Mouse (Mus musculus) hindbrain, embryonic 13.5 days (tissue): Measurements from ENCODE around the gene Fbxl12. TPM values are rescaled to one million over a fixed set of nuclear protein-coding genes. Genes with fewer than 3 reads are reported as not detected.
"Not testable (repeated sequence)": the region's sequence is repeated elsewhere in the genome, so short reads cannot be mapped to it uniquely, and the experiment has no call there.

Experiments
- ATAC-seq: fragments of 200-750 bp; cut with Nextera tagmentation; 2 replicates; pipeline ENCODE4 v1.8.0; 2017; ENCODE audit warnings: moderate TSS enrichment; ENCODE audit not compliant: low FRiP score
- H3K27ac ChIP-seq: fragments of 300-500 bp; sonication (generic); 2 replicates; pipeline ENCODE4 v1.5.1; 2015; ENCODE audit warnings: inconsistent platforms, mild to moderate bottlenecking, moderate library complexity
- H3K27me3 ChIP-seq: fragments of 300-500 bp; sonication (generic); 2 replicates; pipeline ENCODE4 v1.6.1; 2015; ENCODE audit warnings: mild to moderate bottlenecking, inconsistent platforms
- H3K36me3 ChIP-seq: fragments of 300-500 bp; sonication (generic); 2 replicates; pipeline ENCODE4 v1.6.1; 2015; ENCODE audit warnings: mild to moderate bottlenecking, inconsistent platforms
- H3K4me1 ChIP-seq: fragments of 300-500 bp; sonication (generic); replicated peaks from 2 replicates; pipeline ENCODE4 v1.6.1; 2015; ENCODE audit warnings: inconsistent platforms
- H3K4me2 ChIP-seq: fragments of 300-500 bp; sonication (generic); 2 replicates; pipeline ENCODE4 v1.6.1; 2015; ENCODE audit warnings: inconsistent platforms, mild to moderate bottlenecking, moderate library complexity
- H3K4me3 ChIP-seq: fragments of 300-500 bp; sonication (generic); 2 replicates; pipeline ENCODE4 v1.5.1; 2015; ENCODE audit warnings: mild to moderate bottlenecking, inconsistent platforms
- H3K9ac ChIP-seq: fragments of 300-500 bp; sonication (generic); 2 replicates; pipeline ENCODE4 v1.6.1; 2015; ENCODE audit warnings: mild to moderate bottlenecking, inconsistent platforms
- H3K9me3 ChIP-seq: fragments of 300-500 bp; sonication (generic); 2 replicates; pipeline ENCODE4 v1.6.1; 2016; ENCODE audit warnings: inconsistent platforms
- WGBS: fragments of 180-500 bp; shearing (Covaris S2); methylation state at CpG from one replicate; pipeline ENCODE4 v1.1.7; 2015; 5-methylcytosine and 5-hydroxymethylcytosine counted together
- polyA plus RNA-seq: library from polyadenylated mRNA; unstranded; fragments of >200 nt; fragmentation: Nextera tagmentation; extraction: Ambion mirVana; gene quantifications from 2 replicates; pipeline ENCODE4 v1.2.1, GENCODE M21; 2015

Fbxl12 gene
- polyA plus RNA-seq, 1 experiment from 2014 or later = 18.2 TPM

- Histone ChIP-seq H3K9me3 (no peaks in the 10 kb centered on the region), H3K9ac (peak overlapping the region; percentile 94), H3K27ac (peak overlapping the region; percentile 95), H3K36me3 (peaks cover 36% of the 10 kb centered on the region), H3K4me2 (peak overlapping the region; percentile 97), H3K4me1 (peaks cover 38% of the 10 kb centered on the region), H3K27me3 (no peaks in the 10 kb centered on the region), H3K4me3 (peak overlapping the region; percentile 94)
- WGBS = 6% methylated on average over 17 of the region's 17 CpGs
- no peak for ATAC-seq
Measured at GRCm38 (mm10) chr9:20645121-20645520, 554 bp upstream of the Fbxl12 start.

- peak overlapping the region; percentile 94 for H3K4me3 ChIP-seq
- no peak for ATAC-seq
- H3K27me3 ChIP-seq = no peaks in the 10 kb centered on the region
- WGBS = 12% methylated on average over 13 of the region's 13 CpGs
- peaks cover 32% of the 10 kb centered on the region for H3K36me3 ChIP-seq
- peak overlapping the region; percentile 95 for H3K27ac ChIP-seq
- peak overlapping the region; percentile 97 for H3K4me2 ChIP-seq
- H3K9ac ChIP-seq = peak overlapping the region; percentile 94
- no peaks in the 10 kb centered on the region for H3K9me3 ChIP-seq
- peaks cover 49% of the 10 kb centered on the region for H3K4me1 ChIP-seq
Measured at GRCm38 (mm10) chr9:20643781-20644180, 786 bp downstream of the Fbxl12 start.

- no peaks in the 10 kb centered on the region for H3K9me3 ChIP-seq
- peak overlapping the region; percentile 94 for H3K9ac ChIP-seq
- peak overlapping the region; percentile 94 for H3K4me3 ChIP-seq
- peak overlapping the region; percentile 97 for H3K4me2 ChIP-seq
- no peaks in the 10 kb centered on the region for H3K27me3 ChIP-seq
- peak overlapping the region; percentile 95 for H3K27ac ChIP-seq
- peak; percentile 83 for ATAC-seq
- peaks cover 32% of the 10 kb centered on the region for H3K36me3 ChIP-seq
- WGBS = under 1% methylated on average over 30 of the region's 30 CpGs
- peaks cover 49% of the 10 kb centered on the region for H3K4me1 ChIP-seq
Measured at GRCm38 (mm10) chr9:20642896-20643466, 1.6 kb downstream of the Fbxl12 start.

DNA sequence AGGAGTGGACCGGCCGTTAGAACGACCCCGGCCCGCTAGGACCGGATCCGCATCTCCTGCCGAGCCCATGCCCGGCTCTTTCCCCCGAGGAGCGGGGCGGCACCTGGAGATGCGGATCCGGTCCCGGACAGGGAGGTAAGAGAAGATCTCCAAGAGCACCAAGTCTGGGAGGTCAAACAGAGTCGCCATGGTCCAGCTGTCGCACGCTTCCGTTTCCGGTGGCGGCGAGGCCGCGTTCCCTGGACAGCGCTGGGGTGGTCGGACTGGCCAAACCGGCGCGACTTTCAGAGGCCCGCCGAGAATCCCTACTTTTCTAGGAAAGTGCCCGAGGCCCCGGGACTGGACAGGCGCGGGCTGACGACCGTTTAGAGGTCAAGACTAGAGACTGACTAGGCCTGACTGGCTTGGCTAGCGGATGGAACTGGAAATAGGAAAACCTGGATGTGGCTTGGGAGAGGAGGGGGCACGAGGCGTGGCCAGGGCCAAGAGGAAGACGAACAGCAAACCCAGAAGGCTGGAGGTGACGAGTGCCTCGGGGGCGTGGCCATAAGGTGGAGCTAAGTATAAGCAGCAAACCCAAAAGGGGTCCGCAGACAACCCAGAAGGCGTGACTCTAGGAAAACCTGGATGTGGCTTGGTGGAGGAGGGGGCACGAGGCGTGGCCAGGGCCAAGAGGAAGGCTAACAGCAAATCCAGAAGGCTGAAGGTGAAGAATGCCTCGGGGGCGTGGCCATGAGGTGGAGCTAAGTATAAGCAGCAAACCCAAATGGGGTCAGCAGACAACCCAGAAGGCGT, 2.3 kb downstream of the Fbxl12 start, which contains the start of gene Ubl5:
Ubl5 (plus strand) TSS at position 778 of the 795 bp plus-strand sequence.
- WGBS = under 1% methylated on average over 51 of the region's 51 CpGs

GRCm38 (mm10) chr9:20641501-20641900, 3.1 kb downstream of the Fbxl12 start:
- ATAC-seq = no peak
- peaks cover 47% of the 10 kb centered on the region for H3K4me1 ChIP-seq
- peak overlapping the region; percentile 97 for H3K4me2 ChIP-seq
- WGBS = 36% methylated on average over 6 of the region's 6 CpGs
- H3K36me3 ChIP-seq = peaks cover 29% of the 10 kb centered on the region
- no peaks in the 10 kb centered on the region for H3K27me3 ChIP-seq
- peak overlapping the region; percentile 94 for H3K9ac ChIP-seq
- no peaks in the 10 kb centered on the region for H3K9me3 ChIP-seq
- peak overlapping the region; percentile 95 for H3K27ac ChIP-seq
- peak overlapping the region; percentile 94 for H3K4me3 ChIP-seq

More for the DNA sequence above, 2.3 kb downstream of the Fbxl12 start, which contains the start of gene Ubl5:
- H3K27ac ChIP-seq = peak within 1 kb of the TSS; percentile 95
- H3K36me3 ChIP-seq = peaks cover 33% of the 10 kb centered on the region
- no peaks in the 10 kb centered on the region for H3K27me3 ChIP-seq
- peaks cover 49% of the 10 kb centered on the region for H3K4me1 ChIP-seq
- H3K9me3 ChIP-seq = no peaks in the 10 kb centered on the region
- peak; percentile 92 for ATAC-seq
- H3K9ac ChIP-seq = peak within 1 kb of the TSS; percentile 94
- peak within 1 kb of the TSS; percentile 97 for H3K4me2 ChIP-seq
- H3K4me3 ChIP-seq = peak within 1 kb of the TSS; percentile 94

- no peak overlapping the region for H3K27ac ChIP-seq
- H3K36me3 ChIP-seq = peaks cover 26% of the 10 kb centered on the region
- peaks cover 32% of the 10 kb centered on the region for H3K4me1 ChIP-seq
- no peak overlapping the region for H3K4me3 ChIP-seq
- H3K27me3 ChIP-seq = no peaks in the 10 kb centered on the region
- ATAC-seq = no peak
- whole genome bisulfite sequencing = 87% methylated on average over 4 of the region's 4 CpGs
- no peak overlapping the region for H3K4me2 ChIP-seq
- no peaks in the 10 kb centered on the region for H3K9me3 ChIP-seq
- H3K9ac ChIP-seq = no peak overlapping the region
Measured at GRCm38 (mm10) chr9:20639486-20639885, 5.1 kb downstream of the Fbxl12 start.

DNA sequence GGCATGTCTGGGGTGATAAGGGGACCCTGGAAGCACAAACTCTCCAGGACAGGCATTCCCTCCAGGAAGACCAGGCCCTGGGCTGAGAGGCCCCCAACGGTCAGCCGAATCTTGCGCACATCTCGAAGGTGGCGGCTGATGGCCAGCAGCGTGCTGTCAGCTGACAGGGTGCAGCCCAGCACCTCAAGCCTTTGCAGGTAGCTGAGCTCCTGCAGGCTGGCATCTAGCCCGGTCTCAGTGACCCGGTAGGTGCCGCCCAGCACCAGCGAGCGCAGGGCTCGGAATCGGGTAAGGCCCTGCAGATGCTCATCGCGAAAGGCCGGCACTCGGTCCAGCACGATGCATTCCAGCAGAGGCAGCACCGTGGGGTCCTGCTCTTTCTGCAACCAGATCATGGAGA, 6.0 kb downstream of the Fbxl12 start:
- Histone ChIP-seq H3K4me3 (no peak overlapping the region), H3K4me1 (peaks cover 29% of the 10 kb centered on the region), H3K27ac (no peak overlapping the region), H3K27me3 (no peaks in the 10 kb centered on the region), H3K9me3 (no peaks in the 10 kb centered on the region), H3K9ac (no peak overlapping the region; the same call in 1 of the 2 replicates), H3K36me3 (peaks cover 26% of the 10 kb centered on the region), H3K4me2 (no peak overlapping the region)
- WGBS = 95% methylated on average over 19 of the region's 19 CpGs
- ATAC-seq = no peak

GRCm38 (mm10) chr9:20636790-20637189, 7.8 kb downstream of the Fbxl12 start:
- H3K27me3 ChIP-seq = no peaks in the 10 kb centered on the region
- H3K4me1 ChIP-seq = peaks cover 24% of the 10 kb centered on the region
- no peak overlapping the region for H3K9ac ChIP-seq
- 87% methylated on average over 2 of the region's 2 CpGs for WGBS
- no peak overlapping the region for H3K27ac ChIP-seq
- no peak overlapping the region for H3K4me3 ChIP-seq
- peaks cover 26% of the 10 kb centered on the region for H3K36me3 ChIP-seq
- no peak for ATAC-seq
- H3K9me3 ChIP-seq = no peaks in the 10 kb centered on the region
- H3K4me2 ChIP-seq = no peak overlapping the region

- peak; percentile 55; the same call in 1 of the 2 replicates for ATAC-seq
- 85% methylated on average over 3 of the region's 3 CpGs for WGBS
Measured at GRCm38 (mm10) chr9:20636256-20636655, 8.3 kb downstream of the Fbxl12 start.

DNA sequence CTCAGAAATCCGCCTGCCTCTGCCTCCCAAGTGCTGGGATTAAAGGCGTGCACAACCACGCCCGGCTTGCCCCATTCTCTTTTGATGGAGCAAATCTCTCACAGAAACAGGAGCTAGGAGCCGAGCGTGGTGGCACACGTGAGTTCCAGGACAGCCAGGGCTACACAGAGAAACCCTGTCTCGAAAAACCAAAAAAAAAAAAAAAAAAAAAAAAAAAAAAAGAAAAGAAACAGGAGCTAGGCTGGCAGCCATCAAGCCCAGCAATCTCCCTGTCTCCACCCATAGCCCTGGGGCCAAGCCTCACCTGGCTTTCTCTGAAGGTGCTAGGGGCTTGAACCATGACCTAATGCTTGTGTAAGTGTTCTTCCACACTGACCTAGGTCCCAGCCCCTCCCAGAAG, 8.9 kb downstream of the Fbxl12 start:
- H3K4me2 ChIP-seq, H3K9ac ChIP-seq, H3K27ac ChIP-seq, H3K9me3 ChIP-seq, ATAC-seq, H3K4me3 ChIP-seq, H3K27me3 ChIP-seq: not testable (repeated sequence)
- 95% methylated on average over 8 of the region's 8 CpGs for WGBS
- H3K36me3 ChIP-seq = peaks cover 26% of the 10 kb centered on the region
- peaks cover 13% of the 10 kb centered on the region for H3K4me1 ChIP-seq

More at GRCm38 (mm10) chr9:20636256-20636655, 8.3 kb downstream of the Fbxl12 start:
- Histone ChIP-seq H3K4me2 (no peak overlapping the region), H3K4me1 (peaks cover 19% of the 10 kb centered on the region), H3K36me3 (peaks cover 26% of the 10 kb centered on the region), H3K9me3 (no peaks in the 10 kb centered on the region), H3K4me3 (no peak overlapping the region), H3K27me3 (no peaks in the 10 kb centered on the region), H3K27ac (no peak overlapping the region), H3K9ac (no peak overlapping the region)

DNA sequence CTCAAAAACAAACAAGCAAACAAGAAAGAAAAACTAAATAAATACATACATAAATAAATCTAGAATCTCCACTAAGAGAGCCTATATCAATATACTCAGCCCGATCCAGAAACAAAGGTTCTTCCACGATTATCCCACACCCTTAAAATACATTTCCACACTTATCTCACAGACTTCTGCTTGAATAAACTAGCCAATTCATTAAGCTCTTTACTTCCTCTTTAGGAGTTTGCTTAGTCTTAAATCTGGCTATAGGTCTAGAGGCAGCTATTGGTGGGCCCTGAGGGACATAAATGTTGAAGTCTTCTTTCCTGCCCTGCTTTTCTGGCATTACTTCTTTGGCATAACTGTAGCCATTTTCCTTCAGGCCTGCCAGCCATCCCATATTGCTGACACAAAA, 13.2 kb downstream of the Fbxl12 start:
- no peak overlapping the region for H3K27ac ChIP-seq
- no peak overlapping the region for H3K4me3 ChIP-seq
- H3K9me3 ChIP-seq = no peaks in the 10 kb centered on the region
- H3K4me1 ChIP-seq = no peaks in the 10 kb centered on the region
- no peak overlapping the region for H3K4me2 ChIP-seq
- 96% methylated on average over 2 of the region's 2 CpGs for WGBS
- H3K9ac ChIP-seq = no peak overlapping the region
- H3K36me3 ChIP-seq = peaks cover 18% of the 10 kb centered on the region
- H3K27me3 ChIP-seq = no peaks in the 10 kb centered on the region
- no peak for ATAC-seq

DNA sequence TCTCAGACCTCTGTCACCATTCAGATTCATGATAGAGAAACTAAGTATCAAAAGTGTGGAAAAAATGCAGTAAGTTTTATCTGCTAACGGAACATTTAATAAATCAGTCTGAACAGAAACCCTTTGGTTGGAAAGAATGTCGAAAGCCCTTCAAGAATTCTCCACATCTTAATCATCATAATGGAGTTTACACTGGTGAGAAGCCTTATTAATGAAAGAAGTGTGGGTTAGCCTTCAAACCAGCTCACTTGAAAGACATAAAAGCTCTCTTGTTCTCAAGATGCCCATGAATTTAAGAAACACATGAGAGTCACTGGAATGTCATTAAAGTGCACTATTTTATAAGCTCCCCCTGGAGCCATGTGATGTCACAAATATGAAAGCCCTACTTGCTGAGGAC, 27.9 kb downstream of the Fbxl12 start:
- Histone ChIP-seq H3K4me2 (no peak overlapping the region), H3K9ac (no peak overlapping the region), H3K4me3 (no peak overlapping the region), H3K27me3 (no peaks in the 10 kb centered on the region), H3K4me1 (no peaks in the 10 kb centered on the region), H3K36me3 (peaks cover 17% of the 10 kb centered on the region), H3K9me3 (no peaks in the 10 kb centered on the region), H3K27ac (no peak overlapping the region)
- ATAC-seq = no peak
- 89% methylated on average over 2 of the region's 2 CpGs for WGBS
